In genomic region chr8:70128435-70128834, GRCm38 (mm10) we compare ENCODE assay signal across 9 mouse cellular contexts. TPM values are rescaled to one million over a fixed set of nuclear protein-coding genes. Genes with fewer than 3 reads are reported as not detected.
A peak's percentile ranks its signal among the peaks of the same experiment; 100 is the strongest.
DNase-seq lines count a peak whose midpoint lies in the region; ATAC-seq and TF ChIP-seq lines count a peak whose summit lies in the region.
"Had no signal": no experiment of that assay in that cellular context is flagged by ENCODE, and none has a peak within 500 bp of the region (broad histone marks: within the 10 kb centered on the region; RNA-seq: fewer than 3 reads in every experiment).

No protein-coding gene starts in this region.

- intact Hi-C loops in heart, postnatal 25 days (cut with DNase I) = no loop called here

- peaks cover 20% of the 10 kb centered on the region for H3K4me1 ChIP-seq in hindbrain, embryonic 15.5 days (replicated peaks)
- H3K4me1 ChIP-seq in hindbrain, embryonic 12.5 days = peaks cover 11% of the 10 kb centered on the region
- peaks cover 5% of the 10 kb centered on the region for H3K4me1 ChIP-seq in cortical plate, adult 2 months (ENCODE audit: control insufficient read depth, insufficient read depth, low read length)
- no peaks in the 10 kb centered on the region; the same call in 1 of the 2 replicates for H3K4me1 ChIP-seq in midbrain, postnatal 0 days (ENCODE audit: insufficient read depth, low read length)

- no peak for TF ChIP-seq CTCF in cortical plate, adult 2 months (IDR thresholded peaks at IDR 0.05; ENCODE audit: extremely low read depth, insufficient read depth, low read length)
- TF ChIP-seq CTCF in midbrain, postnatal 0 days (IDR thresholded peaks at IDR 0.05) = no peak

- ATAC-seq in hindbrain, embryonic 15.5 days (ENCODE audit: low FRiP score, low read depth) = no peak
- no peak for ATAC-seq in hindbrain, embryonic 12.5 days (ENCODE audit: low FRiP score)
- ATAC-seq in midbrain, postnatal 0 days (ENCODE audit: low FRiP score) = no peak

- no peak overlapping the region for H3K9ac ChIP-seq in hindbrain, embryonic 15.5 days
- H3K9ac ChIP-seq in hindbrain, embryonic 12.5 days = no peak overlapping the region
- H3K9ac ChIP-seq in midbrain, postnatal 0 days (replicated peaks; ENCODE audit: low read length, poor library complexity, severe bottlenecking) = no peak overlapping the region
- H3K9ac ChIP-seq: embryonic facial prominence, embryonic 15.5 days had no signal

- peak; percentile 78 for DNase-seq in MN1 (ENCODE audit: low spot score)
- peak; percentile 42 for DNase-seq in heart, postnatal 25 days (ENCODE audit: low spot score)
- peak; percentile 73 for DNase-seq in midbrain, postnatal 0 days (ENCODE audit: low spot score)
- DNase-seq in spleen, postnatal 4 days (ENCODE audit: low spot score in 2 of 2) = no peak
- DNase-seq in embryo, embryonic 10.5 days (ENCODE audit: low spot score) = no peak

- H3K9me3 ChIP-seq in hindbrain, embryonic 15.5 days = no peaks in the 10 kb centered on the region
- no peaks in the 10 kb centered on the region for H3K9me3 ChIP-seq in hindbrain, embryonic 12.5 days (replicated peaks)
- H3K9me3 ChIP-seq in midbrain, postnatal 0 days (ENCODE audit: low read length) = no peaks in the 10 kb centered on the region
- H3K9me3 ChIP-seq: embryonic facial prominence, embryonic 15.5 days had no signal

- 65% methylated on average over 3 of the region's 3 CpGs for WGBS in hindbrain, embryonic 15.5 days
- 77% methylated on average over 3 of the region's 3 CpGs for WGBS in hindbrain, embryonic 12.5 days
- WGBS in midbrain, postnatal 0 days = 73% methylated on average over 3 of the region's 3 CpGs

- H3K4me3 ChIP-seq in hindbrain, embryonic 15.5 days = no peak overlapping the region
- no peak overlapping the region for H3K4me3 ChIP-seq in hindbrain, embryonic 12.5 days
- H3K4me3 ChIP-seq in cortical plate, adult 2 months (ENCODE audit: insufficient read depth, low read length) = no peak overlapping the region
- no peak overlapping the region for H3K4me3 ChIP-seq in midbrain, postnatal 0 days (ENCODE audit: low read depth, low read length)
- H3K4me3 ChIP-seq: embryonic facial prominence, embryonic 15.5 days had no signal

- H3K27me3 ChIP-seq in hindbrain, embryonic 15.5 days = no peaks in the 10 kb centered on the region
- peaks cover 10% of the 10 kb centered on the region for H3K27me3 ChIP-seq in hindbrain, embryonic 12.5 days
- no peaks in the 10 kb centered on the region for H3K27me3 ChIP-seq in midbrain, postnatal 0 days (ENCODE audit: insufficient read depth, low read length)
- H3K27me3 ChIP-seq: embryonic facial prominence, embryonic 15.5 days had no signal

- no peak for TF ChIP-seq POLR2A in cortical plate, adult 2 months (IDR thresholded peaks at IDR 0.05; ENCODE audit: extremely low read depth, insufficient read depth, low read length)

- H3K4me2 ChIP-seq in hindbrain, embryonic 15.5 days = no peak overlapping the region
- H3K4me2 ChIP-seq in hindbrain, embryonic 12.5 days (replicated peaks) = no peak overlapping the region
- no peak overlapping the region for H3K4me2 ChIP-seq in midbrain, postnatal 0 days (ENCODE audit: low read depth, low read length, poor library complexity, severe bottlenecking)
- H3K4me2 ChIP-seq: embryonic facial prominence, embryonic 15.5 days had no signal

- peak overlapping the region; percentile 74 for H3K27ac ChIP-seq in hindbrain, embryonic 15.5 days (replicated peaks)
- H3K27ac ChIP-seq in hindbrain, embryonic 12.5 days = no peak overlapping the region
- H3K27ac ChIP-seq in cortical plate, adult 2 months (ENCODE audit: insufficient read depth, low read length) = peak overlapping the region; percentile 66
- peak overlapping the region; percentile 57; the same call in 1 of the 2 replicates for H3K27ac ChIP-seq in midbrain, postnatal 0 days (ENCODE audit: low read depth, low read length)
- H3K27ac ChIP-seq: embryonic facial prominence, embryonic 15.5 days had no signal

- H3K36me3 ChIP-seq in hindbrain, embryonic 15.5 days = peaks cover 6% of the 10 kb centered on the region; the same call in 1 of the 2 replicates
- H3K36me3 ChIP-seq in hindbrain, embryonic 12.5 days = peaks cover 12% of the 10 kb centered on the region
- no peaks in the 10 kb centered on the region for H3K36me3 ChIP-seq in midbrain, postnatal 0 days (ENCODE audit: insufficient read depth, low read length)

RNA-seq across cellular contexts. Expression of gene Nr2c2ap, which starts 2.7 kb away (rescaled TPM):
- polyA plus RNA-seq in hindbrain, embryonic 15.5 days (2015; fragmentation: Nextera tagmentation; extraction: Ambion mirVana) = 38.3 and 42.8 TPM in 2 replicates
- polyA plus RNA-seq in hindbrain, embryonic 12.5 days (2016; fragmentation: Nextera tagmentation; extraction: Ambion mirVana) = 24.7 and 27.2 TPM in 2 replicates
- polyA plus RNA-seq in cortical plate, adult 2 months (2012; rRNA removed) = 22.5 and 25.2 TPM in 2 replicates
- total RNA-seq in heart, postnatal 25 days (2021) = 1 to 10 TPM; 5.4 to 7.6 TPM
- total RNA-seq in midbrain, postnatal 0 days (2014; rRNA removed) = 5.4 and 7.7 TPM in 2 replicates
- 42.1 and 44.1 TPM in 2 replicates for polyA plus RNA-seq in midbrain, postnatal 0 days (2015; fragmentation: Nextera tagmentation; extraction: Ambion mirVana)

RNA-seq across cellular contexts. Expression of gene Ncan, which starts 7.8 kb away (rescaled TPM):
- polyA plus RNA-seq in hindbrain, embryonic 15.5 days (2015; fragmentation: Nextera tagmentation; extraction: Ambion mirVana) = 165 and 193 TPM in 2 replicates
- 92.0 and 107 TPM in 2 replicates for polyA plus RNA-seq in hindbrain, embryonic 12.5 days (2016; fragmentation: Nextera tagmentation; extraction: Ambion mirVana)
- polyA plus RNA-seq in cortical plate, adult 2 months (2012; rRNA removed) = 79.0 and 82.5 TPM in 2 replicates
- under 1 TPM in 1 of 2 experiments, not detected in 1; 0.03 TPM for total RNA-seq in heart, postnatal 25 days (2021)
- 440 and 447 TPM in 2 replicates for total RNA-seq in midbrain, postnatal 0 days (2014; rRNA removed)
- polyA plus RNA-seq in midbrain, postnatal 0 days (2015; fragmentation: Nextera tagmentation; extraction: Ambion mirVana) = 202 and 210 TPM in 2 replicates

RNA-seq across cellular contexts. Expression of gene Rfxank, which starts 10.5 kb away (rescaled TPM):
- polyA plus RNA-seq in hindbrain, embryonic 15.5 days (2015; fragmentation: Nextera tagmentation; extraction: Ambion mirVana) = 13.0 and 13.6 TPM in 2 replicates
- 17.0 and 21.0 TPM in 2 replicates for polyA plus RNA-seq in hindbrain, embryonic 12.5 days (2016; fragmentation: Nextera tagmentation; extraction: Ambion mirVana)
- polyA plus RNA-seq in cortical plate, adult 2 months (2012; rRNA removed) = 18.0 and 18.5 TPM in 2 replicates
- total RNA-seq in heart, postnatal 25 days (2021) = 10 to 100 TPM; 20.9 to 21.5 TPM
- total RNA-seq in midbrain, postnatal 0 days (2014; rRNA removed) = 9.8 and 12.3 TPM in 2 replicates
- 7.4 and 9.3 TPM in 2 replicates for polyA plus RNA-seq in midbrain, postnatal 0 days (2015; fragmentation: Nextera tagmentation; extraction: Ambion mirVana)

RNA-seq across cellular contexts. Expression of gene Borcs8, which starts 10.9 kb away (rescaled TPM):
- 54.6 and 55.1 TPM in 2 replicates for polyA plus RNA-seq in hindbrain, embryonic 15.5 days (2015; fragmentation: Nextera tagmentation; extraction: Ambion mirVana)
- 38.2 and 42.1 TPM in 2 replicates for polyA plus RNA-seq in hindbrain, embryonic 12.5 days (2016; fragmentation: Nextera tagmentation; extraction: Ambion mirVana)
- polyA plus RNA-seq in cortical plate, adult 2 months (2012; rRNA removed) = 107 and 108 TPM in 2 replicates
- 10 to 100 TPM; 21.2 to 25.5 TPM for total RNA-seq in heart, postnatal 25 days (2021)
- 91.1 and 98.3 TPM in 2 replicates for total RNA-seq in midbrain, postnatal 0 days (2014; rRNA removed)
- polyA plus RNA-seq in midbrain, postnatal 0 days (2015; fragmentation: Nextera tagmentation; extraction: Ambion mirVana) = 49.8 and 58.6 TPM in 2 replicates

RNA-seq across cellular contexts. Expression of gene Mef2b, which starts 11.1 kb away (rescaled TPM):
- 0.48 and 0.80 TPM in 2 replicates for polyA plus RNA-seq in hindbrain, embryonic 15.5 days (2015; fragmentation: Nextera tagmentation; extraction: Ambion mirVana)
- 0.32 and 0.70 TPM in 2 replicates for polyA plus RNA-seq in hindbrain, embryonic 12.5 days (2016; fragmentation: Nextera tagmentation; extraction: Ambion mirVana)
- 0.17 and 0.19 TPM in 2 replicates for polyA plus RNA-seq in cortical plate, adult 2 months (2012; rRNA removed)
- total RNA-seq in heart, postnatal 25 days (2021) = under 1 TPM in 1 of 2 experiments, not detected in 1; 0.31 TPM
- total RNA-seq in midbrain, postnatal 0 days (2014; rRNA removed) = 0.55 and 1.1 TPM in 2 replicates
- polyA plus RNA-seq in midbrain, postnatal 0 days (2015; fragmentation: Nextera tagmentation; extraction: Ambion mirVana) = 1.5 TPM in 2 replicates

Comparison
In these comparisons a context has a peak if more than half of its experiments do, and no peak if none do; other contexts are left out.
1. DNase-seq: peak in MN1 (single experiment), heart, postnatal 25 days (single experiment) and midbrain, postnatal 0 days (single experiment); none in spleen, postnatal 4 days (0 of 2) and embryo, embryonic 10.5 days (single experiment).